ENCODE assay signal across 11 mouse cellular contexts in genomic region chr9:103600834-103601233, GRCm38 (mm10).
A peak's percentile ranks its signal among the peaks of the same experiment; 100 is the strongest.
DNase-seq lines count a peak whose midpoint lies in the region; ATAC-seq and TF ChIP-seq lines count a peak whose summit lies in the region.
"Had no signal": no experiment of that assay in that cellular context is flagged by ENCODE, and none has a peak within 500 bp of the region (broad histone marks: within the 10 kb centered on the region; RNA-seq: fewer than 3 reads in every experiment).

No protein-coding gene starts in this region.

- ATAC-seq in hindbrain, postnatal 0 days: no peak
- ATAC-seq in hindbrain, embryonic 14.5 days (ENCODE audit: low FRiP score): no peak
- no peak for ATAC-seq in midbrain, embryonic 14.5 days (ENCODE audit: low FRiP score, low TSS enrichment)
- ATAC-seq in midbrain, embryonic 13.5 days: no peak

- H3K4me1 ChIP-seq in hindbrain, postnatal 0 days (ENCODE audit: insufficient read depth, low read length): 0 out of 2 replicates have a peak, but pooled peaks cover 2% of the 10 kb centered on the region
- H3K4me1 ChIP-seq in hindbrain, embryonic 14.5 days (replicated peaks; ENCODE audit: control insufficient read depth, insufficient read depth, low read length): peaks cover 3% of the 10 kb centered on the region; the same call in 1 of the 2 replicates
- peaks cover 2% of the 10 kb centered on the region for H3K4me1 ChIP-seq in midbrain, embryonic 14.5 days (ENCODE audit: control insufficient read depth, insufficient read depth, low read length)
- peaks cover 2% of the 10 kb centered on the region for H3K4me1 ChIP-seq in midbrain, embryonic 13.5 days (replicated peaks)
- H3K4me1 ChIP-seq: kidney, embryonic 15.5 days; megakaryocyte, embryonic 14.5 days had no signal

- no peak overlapping the region for H3K4me3 ChIP-seq in hindbrain, postnatal 0 days (ENCODE audit: low read length)
- H3K4me3 ChIP-seq in hindbrain, embryonic 14.5 days (replicated peaks; ENCODE audit: low read length): no peak overlapping the region
- no peak overlapping the region for H3K4me3 ChIP-seq in midbrain, embryonic 14.5 days (replicated peaks; ENCODE audit: low read depth, low read length)
- H3K4me3 ChIP-seq in midbrain, embryonic 13.5 days (replicated peaks): no peak overlapping the region
- H3K4me3 ChIP-seq: kidney, embryonic 15.5 days; megakaryocyte, embryonic 14.5 days had no signal

- H3K9me3 ChIP-seq in hindbrain, postnatal 0 days (ENCODE audit: low read length): no peaks in the 10 kb centered on the region
- H3K9me3 ChIP-seq in hindbrain, embryonic 14.5 days (ENCODE audit: control insufficient read depth, low read length): no peaks in the 10 kb centered on the region
- H3K9me3 ChIP-seq in midbrain, embryonic 14.5 days (ENCODE audit: control insufficient read depth, low read length): no peaks in the 10 kb centered on the region
- no peaks in the 10 kb centered on the region for H3K9me3 ChIP-seq in midbrain, embryonic 13.5 days
- H3K9me3 ChIP-seq: kidney, embryonic 15.5 days; megakaryocyte, embryonic 14.5 days had no signal

- no peaks in the 10 kb centered on the region for H3K27me3 ChIP-seq in hindbrain, postnatal 0 days (ENCODE audit: insufficient read depth, low read length)
- no peaks in the 10 kb centered on the region for H3K27me3 ChIP-seq in hindbrain, embryonic 14.5 days (ENCODE audit: control insufficient read depth, insufficient read depth, low read length)
- no peaks in the 10 kb centered on the region for H3K27me3 ChIP-seq in midbrain, embryonic 14.5 days (ENCODE audit: control insufficient read depth, insufficient read depth, low read length)
- H3K27me3 ChIP-seq in midbrain, embryonic 13.5 days: no peaks in the 10 kb centered on the region
- H3K27me3 ChIP-seq: kidney, embryonic 15.5 days; megakaryocyte, embryonic 14.5 days had no signal

- TF ChIP-seq CTCF in hindbrain, postnatal 0 days (IDR thresholded peaks at IDR 0.05; ENCODE audit: low read depth): peak; percentile 56

- no peak overlapping the region for H3K9ac ChIP-seq in hindbrain, postnatal 0 days (replicated peaks; ENCODE audit: low read length)
- H3K9ac ChIP-seq in hindbrain, embryonic 14.5 days: no peak overlapping the region
- H3K9ac ChIP-seq in midbrain, embryonic 14.5 days (replicated peaks; ENCODE audit: low read length): no peak overlapping the region
- H3K9ac ChIP-seq in midbrain, embryonic 13.5 days (replicated peaks): no peak overlapping the region
- H3K9ac ChIP-seq: kidney, embryonic 15.5 days had no signal

- no peak overlapping the region for H3K4me2 ChIP-seq in hindbrain, postnatal 0 days (ENCODE audit: low read depth, low read length)
- H3K4me2 ChIP-seq in hindbrain, embryonic 14.5 days (replicated peaks): no peak overlapping the region
- H3K4me2 ChIP-seq in midbrain, embryonic 14.5 days (ENCODE audit: low read length): no peak overlapping the region
- H3K4me2 ChIP-seq in midbrain, embryonic 13.5 days (replicated peaks): no peak overlapping the region
- H3K4me2 ChIP-seq: kidney, embryonic 15.5 days had no signal

- no peak overlapping the region for H3K27ac ChIP-seq in hindbrain, postnatal 0 days
- H3K27ac ChIP-seq in hindbrain, embryonic 14.5 days: no peak overlapping the region
- H3K27ac ChIP-seq in midbrain, embryonic 14.5 days (replicated peaks; ENCODE audit: low read depth, low read length): no peak overlapping the region
- H3K27ac ChIP-seq in midbrain, embryonic 13.5 days: no peak overlapping the region
- H3K27ac ChIP-seq: kidney, embryonic 15.5 days had no signal

- no peaks in the 10 kb centered on the region for H3K36me3 ChIP-seq in hindbrain, postnatal 0 days (ENCODE audit: insufficient read depth, low read length)
- no peaks in the 10 kb centered on the region for H3K36me3 ChIP-seq in hindbrain, embryonic 14.5 days (replicated peaks; ENCODE audit: control insufficient read depth, insufficient read depth)
- no peaks in the 10 kb centered on the region for H3K36me3 ChIP-seq in midbrain, embryonic 14.5 days (ENCODE audit: control insufficient read depth, insufficient read depth, low read length)
- H3K36me3 ChIP-seq in midbrain, embryonic 13.5 days: no peaks in the 10 kb centered on the region
- H3K36me3 ChIP-seq: kidney, embryonic 15.5 days had no signal

- 62% methylated on average over 3 of the region's 3 CpGs for WGBS in hindbrain, postnatal 0 days
- 52% methylated on average over 3 of the region's 3 CpGs for WGBS in hindbrain, embryonic 14.5 days
- 62% methylated on average over 3 of the region's 3 CpGs for WGBS in midbrain, embryonic 14.5 days
- 62% methylated on average over 3 of the region's 3 CpGs for WGBS in midbrain, embryonic 13.5 days

- peak; percentile 54 for DNase-seq in adrenal gland, postnatal 14 days
- no peak for DNase-seq in adrenal gland, adult 18-20 months (ENCODE audit: low spot score in 2 of 2)
- peak; percentile 43 for DNase-seq in hindbrain, postnatal 0 days (ENCODE audit: low spot score)
- no peak for DNase-seq in hindbrain, embryonic 14.5 days (ENCODE audit: low spot score)
- peak; percentile 46 for DNase-seq in midbrain, embryonic 14.5 days
- peak; percentile 3 for DNase-seq in naive thymus-derived CD4-positive, alpha-beta T cell, adult 2 months (ENCODE audit: low read depth)
- no peak for DNase-seq in neural tube, embryonic 10.5 days (ENCODE audit: extremely low spot score, low spot score)
- DNase-seq: cerebellum, adult 9-11 months had no signal

Comparison
In these comparisons a context has a peak if more than half of its experiments do, and no peak if none do; other contexts are left out.
1. DNase-seq: peak in adrenal gland, postnatal 14 days (single experiment), hindbrain, postnatal 0 days (single experiment), midbrain, embryonic 14.5 days (single experiment) and naive thymus-derived CD4-positive, alpha-beta T cell, adult 2 months (single experiment); none in adrenal gland, adult 18-20 months (0 of 2), hindbrain, embryonic 14.5 days (single experiment) and neural tube, embryonic 10.5 days (single experiment).